Mouse (Mus musculus): ENCODE results near the gene St6galnac6. TPM values are rescaled to one million over a fixed set of nuclear protein-coding genes. Genes with fewer than 3 reads are reported as not detected.

Gene St6galnac6
- total and polyA plus RNA-seq, 3 experiments = 12.5 to 26.5 TPM; not detected in 1

GRCm38 (mm10) chr2:32636617-32637016 is 37.1 kb downstream of the St6galnac6 start:
- Histone ChIP-seq H3K9me3 (replicated peaks; ENCODE audit: insufficient read depth, low read length) (no peaks in the 10 kb centered on the region), H3K27me3 (ENCODE audit: control insufficient read depth in 1 of 2, insufficient read depth in 2 of 2, low read length in 2 of 2) (no peaks in the 10 kb centered on the region), H3K79me2 (ENCODE audit: control insufficient read depth, insufficient read depth, low read length, poor library complexity) (no peaks in the 10 kb centered on the region), H3K27ac (ENCODE audit: control insufficient read depth, low read depth, low read length) (no peak overlapping the region), H3K36me3 (ENCODE audit: control insufficient read depth in 1 of 2, insufficient read depth in 2 of 2, low read length in 2 of 2) (no peaks in the 10 kb centered on the region), H3K4me1 (ENCODE audit: control insufficient read depth in 1 of 2, insufficient read depth in 2 of 2, low read length in 2 of 2) (no peaks in the 10 kb centered on the region; a peak in 1 of 4 replicates), H3K4me3 (ENCODE audit: control insufficient read depth in 1 of 2, insufficient read depth in 1 of 2, low read depth in 2 of 2, low read length in 2 of 2) (no peak overlapping the region), H3K9ac (ENCODE audit: control insufficient read depth, low read depth, low read length, poor library complexity, severe bottlenecking) (no peak overlapping the region)
- DNase-seq (ENCODE audit: low read depth, low spot score) = no peak
- TF ChIP-seq ZC3H11A (IDR thresholded peaks at IDR 0.05; ENCODE audit: low read depth, low read length) (no peak), E2F4 (IDR thresholded peaks at IDR 0.05; ENCODE audit: borderline replicate concordance, low read depth, low read length) (no peak), RAD21 (IDR thresholded peaks at IDR 0.05; ENCODE audit: low read depth, low read length) (no peak), TAL1 (IDR thresholded peaks at IDR 0.05; ENCODE audit: low read length) (no peak), CTCF (IDR thresholded peaks at IDR 0.05 in 2 of 3, conservative IDR thresholded peaks at IDR 0.05 in 1 of 3; ENCODE audit: control insufficient read depth in 1 of 3, insufficient read depth in 1 of 3, low read depth in 2 of 3, low read length in 3 of 3, poor library complexity in 1 of 3, severe bottlenecking in 1 of 3) (no peak), MEF2A (IDR thresholded peaks at IDR 0.05; ENCODE audit: extremely low read depth, insufficient replicate concordance, low read depth, low read length, poor library complexity, severe bottlenecking) (no peak)

- no peaks in the 10 kb centered on the region; a peak in 1 of 4 replicates for H3K4me1 ChIP-seq (ENCODE audit: control insufficient read depth in 1 of 2, insufficient read depth in 2 of 2, low read length in 2 of 2)
- no peak overlapping the region for H3K27ac ChIP-seq (ENCODE audit: control insufficient read depth, low read depth, low read length)
- no peaks in the 10 kb centered on the region for H3K9me3 ChIP-seq (replicated peaks; ENCODE audit: insufficient read depth, low read length)
- no peaks in the 10 kb centered on the region for H3K79me2 ChIP-seq (ENCODE audit: control insufficient read depth, insufficient read depth, low read length, poor library complexity)
- no peaks in the 10 kb centered on the region for H3K27me3 ChIP-seq (ENCODE audit: control insufficient read depth in 1 of 2, insufficient read depth in 2 of 2, low read length in 2 of 2)
- no peaks in the 10 kb centered on the region for H3K36me3 ChIP-seq (ENCODE audit: control insufficient read depth in 1 of 2, insufficient read depth in 2 of 2, low read length in 2 of 2)
- peak overlapping the region; percentile 21; the same call in 1 of the 2 replicates for H3K9ac ChIP-seq (ENCODE audit: control insufficient read depth, low read depth, low read length, poor library complexity, severe bottlenecking)
- TF ChIP-seq ELF1 (IDR thresholded peaks at IDR 0.05; ENCODE audit: low read depth, low read length) (0 out of 2 replicates have a peak, but pooled peaks have one; percentile 11), POLR2A (IDR thresholded peaks at IDR 0.05; ENCODE audit: control insufficient read depth in 1 of 2, insufficient read depth in 1 of 2, low read depth in 1 of 2, low read length in 2 of 2, poor library complexity in 1 of 2) (no peak)
- DNase-seq (ENCODE audit: low read depth, low spot score) = peak; percentile 30
- no peak overlapping the region for H3K4me3 ChIP-seq (ENCODE audit: control insufficient read depth in 1 of 2, insufficient read depth in 1 of 2, low read depth in 2 of 2, low read length in 2 of 2)
Observed at GRCm38 (mm10) chr2:32637778-32638281, 38.3 kb downstream of the St6galnac6 start.

GRCm38 (mm10) chr2:32639632-32640031 is 40.1 kb downstream of the St6galnac6 start:
- Histone ChIP-seq H3K4me1 (ENCODE audit: control insufficient read depth in 1 of 2, insufficient read depth in 2 of 2, low read length in 2 of 2) (no peaks in the 10 kb centered on the region; a peak in 1 of 4 replicates), H3K27ac (ENCODE audit: control insufficient read depth, low read depth, low read length) (no peak overlapping the region), H3K4me3 (ENCODE audit: control insufficient read depth in 1 of 2, insufficient read depth in 1 of 2, low read depth in 2 of 2, low read length in 2 of 2) (no peak overlapping the region)

More at GRCm38 (mm10) chr2:32639632-32640031, 40.1 kb downstream of the St6galnac6 start:
- no peaks in the 10 kb centered on the region for H3K9me3 ChIP-seq (replicated peaks; ENCODE audit: insufficient read depth, low read length)
- TF ChIP-seq SMC3 (IDR thresholded peaks at IDR 0.05; ENCODE audit: low read depth, low read length) = peak; percentile 9; the same call in 1 of the 2 replicates
- no peak for TF ChIP-seq POLR2A (IDR thresholded peaks at IDR 0.05; ENCODE audit: control insufficient read depth in 1 of 2, insufficient read depth in 1 of 2, low read depth in 1 of 2, low read length in 2 of 2, poor library complexity in 1 of 2)
- H3K36me3 ChIP-seq (ENCODE audit: control insufficient read depth in 1 of 2, insufficient read depth in 2 of 2, low read length in 2 of 2) = no peaks in the 10 kb centered on the region
- no peaks in the 10 kb centered on the region for H3K79me2 ChIP-seq (ENCODE audit: control insufficient read depth, insufficient read depth, low read length, poor library complexity)
- no peaks in the 10 kb centered on the region for H3K27me3 ChIP-seq (ENCODE audit: control insufficient read depth in 1 of 2, insufficient read depth in 2 of 2, low read length in 2 of 2)
- no peak overlapping the region for H3K9ac ChIP-seq (ENCODE audit: control insufficient read depth, low read depth, low read length, poor library complexity, severe bottlenecking)
- DNase-seq (ENCODE audit: low read depth, low spot score) = no peak

Data from MEL (cell line).